Mouse (Mus musculus): Measurements from ENCODE around the gene Eif5. TPM values are rescaled to one million over a fixed set of nuclear protein-coding genes. Genes with fewer than 3 reads are reported as not detected.

Eif5 gene
- polyA plus RNA-seq, 1 experiment from 2014 or later, result 692 TPM

- Histone ChIP-seq H3K36me3 (no peaks in the 10 kb centered on the region), H3K4me2 (replicated peaks) (no peak overlapping the region), H3K27ac (no peak overlapping the region), H3K9me3 (no peaks in the 10 kb centered on the region), H3K27me3 (replicated peaks) (no peaks in the 10 kb centered on the region), H3K9ac (no peak overlapping the region), H3K4me1 (replicated peaks) (no peaks in the 10 kb centered on the region), H3K4me3 (replicated peaks) (no peak overlapping the region)
- 84% methylated on average over 12 of the region's 12 CpGs for WGBS
- no peak for ATAC-seq
These were observed 25.2 kb upstream of the Eif5 start for GRCm38 (mm10) chr12:111512572-111513063.

GRCm38 (mm10) chr12:111513673-111514072, 24.1 kb upstream of the Eif5 start:
- Histone ChIP-seq H3K4me2 (replicated peaks) (no peak overlapping the region), H3K4me3 (replicated peaks) (no peak overlapping the region), H3K27me3 (replicated peaks) (no peaks in the 10 kb centered on the region), H3K4me1 (replicated peaks) (no peaks in the 10 kb centered on the region), H3K27ac (no peak overlapping the region), H3K9ac (no peak overlapping the region), H3K9me3 (no peaks in the 10 kb centered on the region), H3K36me3 (no peaks in the 10 kb centered on the region)
- no peak for ATAC-seq
- 71% methylated on average over 5 of the region's 5 CpGs for WGBS

GRCm38 (mm10) chr12:111514231-111514792, 23.5 kb upstream of the Eif5 start:
- no peak overlapping the region for H3K4me3 ChIP-seq (replicated peaks)
- ATAC-seq, result no peak
- H3K9ac ChIP-seq, result no peak overlapping the region
- H3K4me1 ChIP-seq (replicated peaks), result no peaks in the 10 kb centered on the region
- no peaks in the 10 kb centered on the region for H3K27me3 ChIP-seq (replicated peaks)
- no peak overlapping the region for H3K4me2 ChIP-seq (replicated peaks)
- H3K36me3 ChIP-seq, result no peaks in the 10 kb centered on the region
- H3K9me3 ChIP-seq, result no peaks in the 10 kb centered on the region
- 67% methylated on average over 7 of the region's 7 CpGs for WGBS
- no peak overlapping the region for H3K27ac ChIP-seq

- H3K4me1 ChIP-seq (replicated peaks), result no peaks in the 10 kb centered on the region
- H3K4me3 ChIP-seq (replicated peaks), result no peak overlapping the region
- no peaks in the 10 kb centered on the region for H3K36me3 ChIP-seq
- H3K9ac ChIP-seq, result no peak overlapping the region
- H3K27ac ChIP-seq, result no peak overlapping the region
- no peak overlapping the region for H3K4me2 ChIP-seq (replicated peaks)
- 77% methylated on average over 7 of the region's 7 CpGs for WGBS
- H3K9me3 ChIP-seq, result no peaks in the 10 kb centered on the region
- ATAC-seq, result no peak
- H3K27me3 ChIP-seq (replicated peaks), result no peaks in the 10 kb centered on the region
These were observed 22.8 kb upstream of the Eif5 start for GRCm38 (mm10) chr12:111514874-111515649.

- Histone ChIP-seq H3K9ac (no peak overlapping the region), H3K27ac (no peak overlapping the region), H3K9me3 (no peaks in the 10 kb centered on the region), H3K4me1 (replicated peaks) (no peaks in the 10 kb centered on the region), H3K36me3 (no peaks in the 10 kb centered on the region), H3K27me3 (replicated peaks) (no peaks in the 10 kb centered on the region), H3K4me3 (replicated peaks) (no peak overlapping the region), H3K4me2 (replicated peaks) (no peak overlapping the region)
- WGBS, result 91% methylated on average over 5 of the region's 5 CpGs
- ATAC-seq, result no peak
These were observed 21.9 kb upstream of the Eif5 start for GRCm38 (mm10) chr12:111515920-111516319.

GRCm38 (mm10) chr12:111516826-111517225, 21.0 kb upstream of the Eif5 start:
- H3K9me3 ChIP-seq, result no peaks in the 10 kb centered on the region
- H3K27ac ChIP-seq, result no peak overlapping the region
- H3K4me1 ChIP-seq (replicated peaks), result no peaks in the 10 kb centered on the region
- no peak overlapping the region for H3K4me2 ChIP-seq (replicated peaks)
- H3K27me3 ChIP-seq (replicated peaks), result no peaks in the 10 kb centered on the region
- H3K36me3 ChIP-seq, result no peaks in the 10 kb centered on the region
- peak; percentile 44; the same call in 1 of the 2 replicates for ATAC-seq
- 80% methylated on average over 6 of the region's 6 CpGs for WGBS
- no peak overlapping the region for H3K9ac ChIP-seq
- no peak overlapping the region for H3K4me3 ChIP-seq (replicated peaks)

GRCm38 (mm10) chr12:111517901-111518300, 19.9 kb upstream of the Eif5 start:
- H3K27me3 ChIP-seq (replicated peaks), result no peaks in the 10 kb centered on the region
- ATAC-seq, result peak; percentile 82; the same call in 1 of the 2 replicates
- no peak overlapping the region for H3K4me2 ChIP-seq (replicated peaks)
- H3K4me1 ChIP-seq (replicated peaks), result no peaks in the 10 kb centered on the region
- H3K27ac ChIP-seq, result no peak overlapping the region
- H3K4me3 ChIP-seq (replicated peaks), result no peak overlapping the region
- no peak overlapping the region for H3K9ac ChIP-seq
- no peaks in the 10 kb centered on the region for H3K9me3 ChIP-seq
- H3K36me3 ChIP-seq, result no peaks in the 10 kb centered on the region
- 43% methylated on average over 4 of the region's 4 CpGs for WGBS

- H3K9me3 ChIP-seq, result no peaks in the 10 kb centered on the region
- WGBS, result 80% methylated on average over 9 of the region's 9 CpGs
- H3K9ac ChIP-seq, result no peak overlapping the region
- no peaks in the 10 kb centered on the region for H3K4me1 ChIP-seq (replicated peaks)
- no peak overlapping the region for H3K27ac ChIP-seq
- H3K4me3 ChIP-seq (replicated peaks), result no peak overlapping the region
- peak; percentile 31; the same call in 1 of the 2 replicates for ATAC-seq
- H3K36me3 ChIP-seq, result no peaks in the 10 kb centered on the region
- no peaks in the 10 kb centered on the region for H3K27me3 ChIP-seq (replicated peaks)
- no peak overlapping the region for H3K4me2 ChIP-seq (replicated peaks)
These were observed 19.4 kb upstream of the Eif5 start for GRCm38 (mm10) chr12:111518391-111518790.

GRCm38 (mm10) chr12:111519821-111520220, 18.0 kb upstream of the Eif5 start:
- H3K4me3 ChIP-seq (replicated peaks), result no peak overlapping the region
- H3K9me3 ChIP-seq, result no peaks in the 10 kb centered on the region
- H3K4me1 ChIP-seq (replicated peaks), result no peaks in the 10 kb centered on the region
- no peaks in the 10 kb centered on the region for H3K36me3 ChIP-seq
- H3K4me2 ChIP-seq (replicated peaks), result no peak overlapping the region
- 63% methylated on average over 5 of the region's 5 CpGs for WGBS
- no peaks in the 10 kb centered on the region for H3K27me3 ChIP-seq (replicated peaks)
- H3K9ac ChIP-seq, result no peak overlapping the region
- no peak for ATAC-seq
- H3K27ac ChIP-seq, result no peak overlapping the region

GRCm38 (mm10) chr12:111520994-111521393, 16.8 kb upstream of the Eif5 start:
- H3K4me1 ChIP-seq (replicated peaks), result no peaks in the 10 kb centered on the region
- H3K4me2 ChIP-seq (replicated peaks), result no peak overlapping the region
- 86% methylated on average over 2 of the region's 2 CpGs for WGBS
- no peaks in the 10 kb centered on the region for H3K9me3 ChIP-seq
- no peak for ATAC-seq
- no peaks in the 10 kb centered on the region for H3K27me3 ChIP-seq (replicated peaks)
- no peak overlapping the region for H3K27ac ChIP-seq
- H3K4me3 ChIP-seq (replicated peaks), result no peak overlapping the region
- H3K36me3 ChIP-seq, result no peaks in the 10 kb centered on the region
- H3K9ac ChIP-seq, result no peak overlapping the region

GRCm38 (mm10) chr12:111524469-111524868, 13.3 kb upstream of the Eif5 start:
- H3K27me3 ChIP-seq (replicated peaks), result no peaks in the 10 kb centered on the region
- H3K36me3 ChIP-seq, result no peaks in the 10 kb centered on the region

GRCm38 (mm10) chr12:111524883-111525282, 12.9 kb upstream of the Eif5 start:
- Histone ChIP-seq H3K36me3 (no peaks in the 10 kb centered on the region), H3K27ac (no peak overlapping the region), H3K9me3 (no peaks in the 10 kb centered on the region), H3K4me2 (replicated peaks) (no peak overlapping the region), H3K27me3 (replicated peaks) (no peaks in the 10 kb centered on the region), H3K9ac (no peak overlapping the region), H3K4me1 (replicated peaks) (no peaks in the 10 kb centered on the region), H3K4me3 (replicated peaks) (no peak overlapping the region)
- WGBS, result 80% methylated on average over 3 of the region's 3 CpGs
- no peak for ATAC-seq

More at GRCm38 (mm10) chr12:111524469-111524868, 13.3 kb upstream of the Eif5 start:
- WGBS, result 57% methylated on average over 1 of the region's 1 CpGs
- no peak overlapping the region for H3K9ac ChIP-seq
- H3K9me3 ChIP-seq, result no peaks in the 10 kb centered on the region
- H3K4me1 ChIP-seq (replicated peaks), result no peaks in the 10 kb centered on the region
- no peak overlapping the region for H3K4me3 ChIP-seq (replicated peaks)
- H3K27ac ChIP-seq, result no peak overlapping the region
- no peak overlapping the region for H3K4me2 ChIP-seq (replicated peaks)
- ATAC-seq, result no peak

Measured in intestine, embryonic 15.5 days (tissue).